Mouse (Mus musculus): Measurements from ENCODE around the gene Grb14. TPM values are rescaled to one million over a fixed set of nuclear protein-coding genes. Genes with fewer than 3 reads are reported as not detected.

Grb14 gene
- polyA plus RNA-seq, 1 experiment from 2014 or later, result 135 TPM

GRCm38 (mm10) chr2:65022363-65023240 is 2.2 kb downstream of the Grb14 start:
- H3K27ac ChIP-seq (ENCODE audit: low read length), result peak overlapping the region; percentile 89
- under 1% methylated on average over 67 of the region's 71 CpGs for WGBS
- no peaks in the 10 kb centered on the region for H3K9me3 ChIP-seq (replicated peaks; ENCODE audit: control insufficient read depth, low read length)
- H3K27me3 ChIP-seq (ENCODE audit: control insufficient read depth, insufficient read depth, low read length), result no peaks in the 10 kb centered on the region
- H3K4me2 ChIP-seq (ENCODE audit: low read depth, low read length), result peak overlapping the region; percentile 90
- peak overlapping the region; percentile 93 for H3K4me3 ChIP-seq (ENCODE audit: low read length)
- H3K9ac ChIP-seq (ENCODE audit: low read length), result peak overlapping the region; percentile 95
- H3K36me3 ChIP-seq (ENCODE audit: control insufficient read depth, insufficient read depth), result peaks cover 6% of the 10 kb centered on the region; the same call in 1 of the 2 replicates
- peaks cover 14% of the 10 kb centered on the region; the same call in 1 of the 2 replicates for H3K4me1 ChIP-seq (ENCODE audit: control insufficient read depth, insufficient read depth, low read length)
- peak; percentile 94 for ATAC-seq (replicated peaks; ENCODE audit: extremely low read depth, insufficient read depth, low FRiP score)

- H3K4me1 ChIP-seq (ENCODE audit: control insufficient read depth, insufficient read depth, low read length), result peaks cover 14% of the 10 kb centered on the region; the same call in 1 of the 2 replicates
- no peaks in the 10 kb centered on the region for H3K27me3 ChIP-seq (ENCODE audit: control insufficient read depth, insufficient read depth, low read length)
- no peak for ATAC-seq (replicated peaks; ENCODE audit: extremely low read depth, insufficient read depth, low FRiP score)
- H3K4me2 ChIP-seq (ENCODE audit: low read depth, low read length), result peak overlapping the region; percentile 90
- H3K4me3 ChIP-seq (ENCODE audit: low read length), result peak overlapping the region; percentile 93
- peak overlapping the region; percentile 89 for H3K27ac ChIP-seq (ENCODE audit: low read length)
- 6% methylated on average over 15 of the region's 15 CpGs for WGBS
- H3K36me3 ChIP-seq (ENCODE audit: control insufficient read depth, insufficient read depth), result peaks cover 6% of the 10 kb centered on the region; the same call in 1 of the 2 replicates
- H3K9me3 ChIP-seq (replicated peaks; ENCODE audit: control insufficient read depth, low read length), result no peaks in the 10 kb centered on the region
- peak overlapping the region; percentile 95 for H3K9ac ChIP-seq (ENCODE audit: low read length)
Measured at GRCm38 (mm10) chr2:65021691-65022362, 3.0 kb downstream of the Grb14 start.

GRCm38 (mm10) chr2:65017375-65017774 is 7.4 kb downstream of the Grb14 start:
- Histone ChIP-seq H3K9me3 (replicated peaks; ENCODE audit: control insufficient read depth, low read length) (no peaks in the 10 kb centered on the region), H3K4me3 (ENCODE audit: low read length) (no peak overlapping the region), H3K36me3 (ENCODE audit: control insufficient read depth, insufficient read depth) (peaks cover 10% of the 10 kb centered on the region), H3K4me1 (ENCODE audit: control insufficient read depth, insufficient read depth, low read length) (peaks cover 14% of the 10 kb centered on the region; the same call in 1 of the 2 replicates), H3K4me2 (ENCODE audit: low read depth, low read length) (no peak overlapping the region), H3K27ac (ENCODE audit: low read length) (no peak overlapping the region), H3K9ac (ENCODE audit: low read length) (no peak overlapping the region), H3K27me3 (ENCODE audit: control insufficient read depth, insufficient read depth, low read length) (no peaks in the 10 kb centered on the region)
- 90% methylated on average over 2 of the region's 2 CpGs for WGBS
- ATAC-seq (replicated peaks; ENCODE audit: extremely low read depth, insufficient read depth, low FRiP score), result no peak

GRCm38 (mm10) chr2:65014552-65014951 is 10.2 kb downstream of the Grb14 start:
- H3K36me3 ChIP-seq (ENCODE audit: control insufficient read depth, insufficient read depth), result peaks cover 4% of the 10 kb centered on the region; the same call in 1 of the 2 replicates
- WGBS, result 84% methylated on average over 3 of the region's 3 CpGs
- H3K4me3 ChIP-seq (ENCODE audit: low read length), result no peak overlapping the region
- no peaks in the 10 kb centered on the region for H3K9me3 ChIP-seq (replicated peaks; ENCODE audit: control insufficient read depth, low read length)
- H3K27ac ChIP-seq (ENCODE audit: low read length), result no peak overlapping the region
- no peak overlapping the region for H3K4me2 ChIP-seq (ENCODE audit: low read depth, low read length)
- H3K9ac ChIP-seq (ENCODE audit: low read length), result no peak overlapping the region
- H3K27me3 ChIP-seq (ENCODE audit: control insufficient read depth, insufficient read depth, low read length), result no peaks in the 10 kb centered on the region
- ATAC-seq (replicated peaks; ENCODE audit: extremely low read depth, insufficient read depth, low FRiP score), result no peak
- H3K4me1 ChIP-seq (ENCODE audit: control insufficient read depth, insufficient read depth, low read length), result peaks cover 4% of the 10 kb centered on the region; the same call in 1 of the 2 replicates

- WGBS, result 70% methylated on average over 3 of the region's 3 CpGs
- Histone ChIP-seq H3K27me3 (ENCODE audit: control insufficient read depth, insufficient read depth, low read length) (no peaks in the 10 kb centered on the region), H3K27ac (ENCODE audit: low read length) (no peak overlapping the region), H3K4me1 (ENCODE audit: control insufficient read depth, insufficient read depth, low read length) (peaks cover 11% of the 10 kb centered on the region), H3K36me3 (ENCODE audit: control insufficient read depth, insufficient read depth) (peaks cover 4% of the 10 kb centered on the region; the same call in 1 of the 2 replicates), H3K9me3 (replicated peaks; ENCODE audit: control insufficient read depth, low read length) (no peaks in the 10 kb centered on the region), H3K9ac (ENCODE audit: low read length) (no peak overlapping the region), H3K4me2 (ENCODE audit: low read depth, low read length) (no peak overlapping the region), H3K4me3 (ENCODE audit: low read length) (no peak overlapping the region)
- ATAC-seq (replicated peaks; ENCODE audit: extremely low read depth, insufficient read depth, low FRiP score), result no peak
Measured at GRCm38 (mm10) chr2:65010105-65010504, 14.7 kb downstream of the Grb14 start.

GRCm38 (mm10) chr2:65007396-65007795 is 17.4 kb downstream of the Grb14 start:
- Histone ChIP-seq H3K4me3 (ENCODE audit: low read length) (no peak overlapping the region), H3K27ac (ENCODE audit: low read length) (peak overlapping the region; percentile 62), H3K9ac (ENCODE audit: low read length) (no peak overlapping the region), H3K27me3 (ENCODE audit: control insufficient read depth, insufficient read depth, low read length) (no peaks in the 10 kb centered on the region), H3K36me3 (ENCODE audit: control insufficient read depth, insufficient read depth) (no peaks in the 10 kb centered on the region), H3K4me1 (ENCODE audit: control insufficient read depth, insufficient read depth, low read length) (peaks cover 11% of the 10 kb centered on the region), H3K4me2 (ENCODE audit: low read depth, low read length) (peak overlapping the region; percentile 11), H3K9me3 (replicated peaks; ENCODE audit: control insufficient read depth, low read length) (no peaks in the 10 kb centered on the region)
- no peak for ATAC-seq (replicated peaks; ENCODE audit: extremely low read depth, insufficient read depth, low FRiP score)
- 35% methylated on average over 2 of the region's 2 CpGs for WGBS

GRCm38 (mm10) chr2:65005044-65005443 is 19.7 kb downstream of the Grb14 start:
- H3K9me3 ChIP-seq (replicated peaks; ENCODE audit: control insufficient read depth, low read length), result no peaks in the 10 kb centered on the region
- H3K27ac ChIP-seq (ENCODE audit: low read length), result no peak overlapping the region
- no peak overlapping the region for H3K4me2 ChIP-seq (ENCODE audit: low read depth, low read length)
- H3K27me3 ChIP-seq (ENCODE audit: control insufficient read depth, insufficient read depth, low read length), result no peaks in the 10 kb centered on the region
- H3K9ac ChIP-seq (ENCODE audit: low read length), result no peak overlapping the region
- no peaks in the 10 kb centered on the region for H3K36me3 ChIP-seq (ENCODE audit: control insufficient read depth, insufficient read depth)
- H3K4me1 ChIP-seq (ENCODE audit: control insufficient read depth, insufficient read depth, low read length), result peaks cover 25% of the 10 kb centered on the region
- ATAC-seq (replicated peaks; ENCODE audit: extremely low read depth, insufficient read depth, low FRiP score), result no peak
- no peak overlapping the region for H3K4me3 ChIP-seq (ENCODE audit: low read length)

- Histone ChIP-seq H3K9ac (ENCODE audit: low read length) (no peak overlapping the region), H3K4me2 (ENCODE audit: low read depth, low read length) (no peak overlapping the region), H3K4me1 (ENCODE audit: control insufficient read depth, insufficient read depth, low read length) (peaks cover 27% of the 10 kb centered on the region), H3K9me3 (replicated peaks; ENCODE audit: control insufficient read depth, low read length) (no peaks in the 10 kb centered on the region), H3K4me3 (ENCODE audit: low read length) (no peak overlapping the region), H3K27ac (ENCODE audit: low read length) (no peak overlapping the region), H3K36me3 (ENCODE audit: control insufficient read depth, insufficient read depth) (no peaks in the 10 kb centered on the region), H3K27me3 (ENCODE audit: control insufficient read depth, insufficient read depth, low read length) (no peaks in the 10 kb centered on the region)
- 43% methylated on average over 2 of the region's 2 CpGs for WGBS
- no peak for ATAC-seq (replicated peaks; ENCODE audit: extremely low read depth, insufficient read depth, low FRiP score)
Measured at GRCm38 (mm10) chr2:65003433-65003832, 21.4 kb downstream of the Grb14 start.

GRCm38 (mm10) chr2:65002631-65003030 is 22.2 kb downstream of the Grb14 start:
- Histone ChIP-seq H3K4me2 (ENCODE audit: low read depth, low read length) (no peak overlapping the region), H3K36me3 (ENCODE audit: control insufficient read depth, insufficient read depth) (no peaks in the 10 kb centered on the region), H3K27me3 (ENCODE audit: control insufficient read depth, insufficient read depth, low read length) (no peaks in the 10 kb centered on the region), H3K27ac (ENCODE audit: low read length) (no peak overlapping the region), H3K9ac (ENCODE audit: low read length) (no peak overlapping the region), H3K4me3 (ENCODE audit: low read length) (no peak overlapping the region), H3K9me3 (replicated peaks; ENCODE audit: control insufficient read depth, low read length) (no peaks in the 10 kb centered on the region), H3K4me1 (ENCODE audit: control insufficient read depth, insufficient read depth, low read length) (peaks cover 25% of the 10 kb centered on the region)
- WGBS, result 86% methylated on average over 3 of the region's 3 CpGs
- ATAC-seq (replicated peaks; ENCODE audit: extremely low read depth, insufficient read depth, low FRiP score), result no peak
